Mouse (Mus musculus) erythroblast, embryonic 14.5 days (primary cell): ENCODE results near the gene Cecr2.

Source experiments
- GATA1 ChIP-seq: IDR thresholded peaks from 2 replicates; pipeline ENCODE4 v1.6.1; 2012; ENCODE audit warnings: low read length, inconsistent platforms, mixed read lengths
- TAL1 ChIP-seq: IDR thresholded peaks from 3 replicates; pipeline ENCODE4 v1.6.1; 2012; ENCODE audit warnings: low read length, inconsistent platforms, mixed read lengths

DNA sequence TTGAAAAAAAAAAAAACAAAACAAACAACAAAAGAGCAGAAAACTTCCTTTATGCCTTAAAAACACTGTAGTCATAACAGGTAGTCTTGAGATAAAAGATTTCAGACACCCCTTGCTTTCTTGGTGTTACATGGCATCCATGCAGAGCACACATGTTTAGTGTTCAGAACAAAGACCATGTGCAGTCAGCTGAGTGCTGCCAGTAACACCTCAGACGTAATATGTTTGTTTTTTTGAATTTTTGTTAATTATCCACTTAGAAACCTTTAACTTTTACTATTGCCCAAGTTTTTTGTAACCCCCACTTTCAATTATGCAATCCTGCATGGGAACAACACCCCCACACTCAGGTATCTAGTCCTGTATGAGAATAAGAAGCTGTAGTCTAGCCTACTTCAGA, 42.6 kb downstream of the Cecr2 start:
- TF ChIP-seq GATA1 (no peak), TAL1 (no peak)
